Mouse (Mus musculus) cerebellum, postnatal 10 days (tissue): ENCODE data around the gene Bst2.

Source experiments
- DNase-seq, 2 experiments: peaks; one replicate each; pipeline ENCODE4 v3.0.0; 2021; ENCODE audit warnings: mixed read lengths in 2 of 2

Bst2 gene

GRCm38 (mm10) chr8:71516786-71517185, 20.5 kb downstream of the Bst2 start:
- DNase-seq: no peak

- DNase-seq: no peak
Observed at GRCm38 (mm10) chr8:71515043-71515442, 22.2 kb downstream of the Bst2 start.

GRCm38 (mm10) chr8:71513018-71513754, 24.1 kb downstream of the Bst2 start:
- DNase-seq: no peak

- DNase-seq: no peak
Observed at GRCm38 (mm10) chr8:71511644-71512043, 25.6 kb downstream of the Bst2 start, which contains the start of gene Plvap. TSS of gene Plvap (minus strand) at chr8:71511752.

GRCm38 (mm10) chr8:71509316-71509715, 27.9 kb downstream of the Bst2 start:
- DNase-seq: no peak

GRCm38 (mm10) chr8:71507589-71508104, 29.6 kb downstream of the Bst2 start:
- peak; percentile 79 to 84 for DNase-seq

- peak; percentile 72 to 82 for DNase-seq
Observed at GRCm38 (mm10) chr8:71505979-71506378, 31.3 kb downstream of the Bst2 start.

- peak in 1 of 2 experiments; percentile 5 for DNase-seq
Observed at GRCm38 (mm10) chr8:71505326-71505725, 31.9 kb downstream of the Bst2 start.

- DNase-seq: no peak
Observed at GRCm38 (mm10) chr8:71504349-71504748, 32.9 kb downstream of the Bst2 start.

GRCm38 (mm10) chr8:71498816-71499690, 38.2 kb downstream of the Bst2 start:
- no peak for DNase-seq

- peak in 1 of 2 experiments; percentile 13 for DNase-seq
Observed at GRCm38 (mm10) chr8:71497881-71498501, 39.3 kb downstream of the Bst2 start.

GRCm38 (mm10) chr8:71497077-71497645, 40.1 kb downstream of the Bst2 start:
- DNase-seq: peak in 1 of 2 experiments; percentile 3

- DNase-seq: peak; percentile 76 to 80
Observed at GRCm38 (mm10) chr8:71496481-71496880, 40.8 kb downstream of the Bst2 start.

GRCm38 (mm10) chr8:71495811-71496210, 41.4 kb downstream of the Bst2 start:
- DNase-seq: no peak

GRCm38 (mm10) chr8:71495039-71495438, 42.2 kb downstream of the Bst2 start:
- peak; percentile 94 to 95 for DNase-seq

- DNase-seq: peak; percentile 91
Observed at GRCm38 (mm10) chr8:71488454-71488853, 48.8 kb downstream of the Bst2 start.

GRCm38 (mm10) chr8:71487691-71488445, 49.4 kb downstream of the Bst2 start, which contains the start of gene Gtpbp3:
TSS of gene Gtpbp3 (plus strand) at chr8:71488103.
- peak; percentile 85 to 86 for DNase-seq

GRCm38 (mm10) chr8:71486136-71486529, 51.1 kb downstream of the Bst2 start:
- DNase-seq: no peak

GRCm38 (mm10) chr8:71485142-71486135, 51.8 kb downstream of the Bst2 start, which contains the start of gene Ano8:
TSS of gene Ano8 (minus strand) at chr8:71485963.
- peak; percentile 93 to 94 for DNase-seq

- DNase-seq: no peak
Observed at GRCm38 (mm10) chr8:71484736-71485135, 52.5 kb downstream of the Bst2 start.
